Mouse (Mus musculus) MEL (cell line): Measurements from ENCODE around the gene Atp5d. TPM values are rescaled to one million over a fixed set of nuclear protein-coding genes. Genes with fewer than 3 reads are reported as not detected.
A peak's percentile ranks its signal among the peaks of the same experiment; 100 is the strongest.

ENCODE experiments used
- DNase-seq: peaks from one replicate; pipeline ENCODE4 v3.0.0; 2011; ENCODE audit warnings: low read depth, low spot score
- H3K27ac ChIP-seq: 2 replicates; pipeline ENCODE4 v1.5.1; 2012; ENCODE audit warnings: low read depth, mild to moderate bottlenecking, control low read depth, low read length, moderate library complexity; ENCODE audit not compliant: control insufficient read depth
- H3K27me3 ChIP-seq, 2 experiments: fragments of 150-350 bp in 1 of 2; sonication (generic) in 1 of 2; 2 replicates each; pipeline ENCODE4 v1.6.1; 2012; ENCODE audit warnings: low read length in 2 of 2, mild to moderate bottlenecking in 2 of 2, improper control_type of control experiment in 1 of 2, moderate library complexity in 1 of 2; ENCODE audit not compliant: insufficient read depth in 2 of 2, control insufficient read depth in 1 of 2
- H3K36me3 ChIP-seq, 2 experiments: 2 replicates each; pipeline ENCODE4 v1.6.1; 2012 to 2014; ENCODE audit warnings: low read length in 2 of 2, improper control_type of control experiment in 1 of 2, inconsistent platforms in 1 of 2, mild to moderate bottlenecking in 1 of 2; ENCODE audit not compliant: insufficient read depth in 2 of 2, control insufficient read depth in 1 of 2
- H3K4me1 ChIP-seq, 2 experiments: fragments of 150-350 bp in 1 of 2; sonication (generic) in 1 of 2; 2 replicates each; pipeline ENCODE4 v1.6.1; 2012; ENCODE audit warnings: low read length in 2 of 2, improper control_type of control experiment in 1 of 2, mild to moderate bottlenecking in 1 of 2; ENCODE audit not compliant: insufficient read depth in 2 of 2, control insufficient read depth in 1 of 2
- H3K4me3 ChIP-seq, 2 experiments: fragments of 150-350 bp in 1 of 2; sonication (generic) in 1 of 2; 2 replicates each; pipeline ENCODE4 v1.5.1; 2012; ENCODE audit warnings: low read depth in 2 of 2, low read length in 2 of 2, mild to moderate bottlenecking in 2 of 2, moderate library complexity in 2 of 2, control low read depth in 1 of 2, improper control_type of control experiment in 1 of 2; ENCODE audit not compliant: control insufficient read depth in 1 of 2, insufficient read depth in 1 of 2
- H3K79me2 ChIP-seq: 2 replicates; pipeline ENCODE4 v1.6.1; 2012; ENCODE audit warnings: mild to moderate bottlenecking, low read length, moderate library complexity; ENCODE audit not compliant: control insufficient read depth, poor library complexity, insufficient read depth
- H3K9ac ChIP-seq: 2 replicates; pipeline ENCODE4 v1.6.1; 2012; ENCODE audit warnings: low read depth, mild to moderate bottlenecking, control low read depth, low read length, moderate library complexity; ENCODE audit not compliant: control insufficient read depth, poor library complexity, severe bottlenecking
- H3K9me3 ChIP-seq: fragments of 150-350 bp; sonication (generic); replicated peaks from 2 replicates; pipeline ENCODE4 v1.6.1; 2012; ENCODE audit warnings: mild to moderate bottlenecking, low read length, improper control_type of control experiment, moderate library complexity; ENCODE audit not compliant: insufficient read depth
- CHD2 ChIP-seq: IDR thresholded peaks from 2 replicates; pipeline ENCODE4 v1.6.1; 2011; ENCODE audit warnings: low read length, improper control_type of control experiment
- ELF1 ChIP-seq: IDR thresholded peaks from 2 replicates; pipeline ENCODE4 v1.6.1; 2014; ENCODE audit warnings: low read depth, mild to moderate bottlenecking, inconsistent platforms, low read length, improper control_type of control experiment, moderate library complexity
- ETS1 ChIP-seq: IDR thresholded peaks from 2 replicates; pipeline ENCODE4 v1.6.1; 2012; ENCODE audit warnings: low read depth, mild to moderate bottlenecking, inconsistent platforms, low read length, improper control_type of control experiment, moderate library complexity
- HCFC1 ChIP-seq: IDR thresholded peaks from 2 replicates; pipeline ENCODE4 v1.6.1; 2012; ENCODE audit warnings: low read depth, mild to moderate bottlenecking, inconsistent platforms, low read length, improper control_type of control experiment, moderate library complexity
- MAFK ChIP-seq: IDR thresholded peaks from 2 replicates; pipeline ENCODE4 v1.6.1; 2011; ENCODE audit warnings: low read depth, mild to moderate bottlenecking, low read length, improper control_type of control experiment, borderline replicate concordance
- MAZ ChIP-seq: IDR thresholded peaks from 2 replicates; pipeline ENCODE4 v1.6.1; 2012; ENCODE audit warnings: low read depth, mild to moderate bottlenecking, inconsistent platforms, low read length, improper control_type of control experiment
- MEF2A ChIP-seq: IDR thresholded peaks from 2 replicates; pipeline ENCODE4 v1.6.1; 2014; ENCODE audit warnings: low read depth, mild to moderate bottlenecking, inconsistent platforms, low read length, improper control_type of control experiment; ENCODE audit not compliant: poor library complexity, insufficient replicate concordance, severe bottlenecking; ENCODE audit errors: extremely low read depth
- MXI1 ChIP-seq: IDR thresholded peaks from 2 replicates; pipeline ENCODE4 v1.6.1; 2011; ENCODE audit warnings: mild to moderate bottlenecking, low read depth, low read length, improper control_type of control experiment
- MYB ChIP-seq: IDR thresholded peaks from 2 replicates; pipeline ENCODE4 v1.6.1; 2011; ENCODE audit warnings: mild to moderate bottlenecking, low read depth, low read length, improper control_type of control experiment
- NELFE ChIP-seq: IDR thresholded peaks from 2 replicates; pipeline ENCODE4 v1.6.1; 2011; ENCODE audit warnings: low read depth, low read length, improper control_type of control experiment
- NRF1 ChIP-seq: IDR thresholded peaks from 2 replicates; pipeline ENCODE4 v1.6.1; 2014; ENCODE audit warnings: low read depth, mild to moderate bottlenecking, inconsistent platforms, low read length, improper control_type of control experiment, moderate library complexity; ENCODE audit not compliant: poor library complexity, insufficient read depth, severe bottlenecking
- POLR2A ChIP-seq, 2 experiments: IDR thresholded peaks; 2 replicates each; pipeline ENCODE4 v1.6.1; 2011 to 2012; ENCODE audit warnings: low read length in 2 of 2, mild to moderate bottlenecking in 2 of 2, control low read depth in 1 of 2, improper control_type of control experiment in 1 of 2, low read depth in 1 of 2, moderate library complexity in 1 of 2; ENCODE audit not compliant: control insufficient read depth in 1 of 2, insufficient read depth in 1 of 2, poor library complexity in 1 of 2
- POLR2AphosphoS2 ChIP-seq: IDR thresholded peaks from 2 replicates; pipeline ENCODE4 v1.6.1; 2011; ENCODE audit warnings: low read length, improper control_type of control experiment
- POLR2AphosphoS5 ChIP-seq: IDR thresholded peaks from 2 replicates; pipeline ENCODE4 v1.6.1; 2012; ENCODE audit warnings: low read depth, borderline replicate concordance, mild to moderate bottlenecking, inconsistent platforms, low read length, moderate library complexity, mixed read lengths
- SIN3A ChIP-seq: IDR thresholded peaks from 2 replicates; pipeline ENCODE4 v1.6.1; 2012; ENCODE audit warnings: low read length, improper control_type of control experiment, inconsistent platforms
- TBP ChIP-seq: IDR thresholded peaks from 2 replicates; pipeline ENCODE4 v1.8.0; 2011; ENCODE audit warnings: low read depth, low read length, improper control_type of control experiment
- TCF12 ChIP-seq: IDR thresholded peaks from 2 replicates; pipeline ENCODE4 v1.6.1; 2014; ENCODE audit warnings: low read depth, mild to moderate bottlenecking, inconsistent platforms, low read length, improper control_type of control experiment, moderate library complexity
- ZNF384 ChIP-seq: IDR thresholded peaks from 2 replicates; pipeline ENCODE4 v1.6.1; 2012; ENCODE audit warnings: low read depth, mild to moderate bottlenecking, inconsistent platforms, low read length, improper control_type of control experiment
- polyA plus RNA-seq, 2 experiments: library from polyadenylated mRNA; stranded (reverse) in 1 of 2; unstranded in 1 of 2; fragments of >175 nt in 1 of 2; fragments of >200 nt in 1 of 2; gene quantifications; 2 replicates each; pipeline versions ENCODE4 v1.2.1 to v1.2.4; 2012; ENCODE audit warnings: low replicate concordance in 2 of 2, low read depth in 1 of 2; ENCODE audit not compliant: insufficient read length in 2 of 2, insufficient read depth in 1 of 2, missing spikeins in 1 of 2
- total RNA-seq: library from RNA; depleted of rRNA; stranded (reverse); fragments of 300-350 nt; gene quantifications from 2 replicates; pipeline ENCODE4 v1.2.3, GENCODE M21; 2012

The Atp5d gene
- total and polyA plus RNA-seq, 3 experiments: 300 to 657 (median 308) TPM

DNA sequence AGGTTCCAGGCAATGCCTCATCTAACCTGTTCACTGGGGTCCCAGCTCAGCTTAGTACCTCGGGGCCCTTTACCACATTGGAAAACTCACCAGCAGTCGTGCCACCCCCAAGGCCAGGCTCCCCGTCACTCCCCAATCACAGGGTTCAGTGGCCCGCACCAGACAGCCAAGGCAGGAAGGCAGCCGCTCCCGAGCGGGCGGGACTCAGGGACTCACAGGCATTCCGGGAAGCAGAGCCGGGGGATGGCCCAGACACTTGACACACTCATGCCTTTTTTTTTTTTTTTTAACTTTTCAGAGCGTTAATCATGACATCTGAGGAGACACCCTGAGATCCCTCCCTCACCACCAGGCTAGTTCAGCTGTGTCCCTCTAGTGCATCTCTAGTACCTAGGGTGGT is 37.5 kb upstream of the Atp5d start:
- no peak overlapping the region for H3K27ac ChIP-seq
- TF ChIP-seq ZNF384 (peak; percentile 40; the same call in 1 of the 2 replicates), MEF2A (no peak)

DNA sequence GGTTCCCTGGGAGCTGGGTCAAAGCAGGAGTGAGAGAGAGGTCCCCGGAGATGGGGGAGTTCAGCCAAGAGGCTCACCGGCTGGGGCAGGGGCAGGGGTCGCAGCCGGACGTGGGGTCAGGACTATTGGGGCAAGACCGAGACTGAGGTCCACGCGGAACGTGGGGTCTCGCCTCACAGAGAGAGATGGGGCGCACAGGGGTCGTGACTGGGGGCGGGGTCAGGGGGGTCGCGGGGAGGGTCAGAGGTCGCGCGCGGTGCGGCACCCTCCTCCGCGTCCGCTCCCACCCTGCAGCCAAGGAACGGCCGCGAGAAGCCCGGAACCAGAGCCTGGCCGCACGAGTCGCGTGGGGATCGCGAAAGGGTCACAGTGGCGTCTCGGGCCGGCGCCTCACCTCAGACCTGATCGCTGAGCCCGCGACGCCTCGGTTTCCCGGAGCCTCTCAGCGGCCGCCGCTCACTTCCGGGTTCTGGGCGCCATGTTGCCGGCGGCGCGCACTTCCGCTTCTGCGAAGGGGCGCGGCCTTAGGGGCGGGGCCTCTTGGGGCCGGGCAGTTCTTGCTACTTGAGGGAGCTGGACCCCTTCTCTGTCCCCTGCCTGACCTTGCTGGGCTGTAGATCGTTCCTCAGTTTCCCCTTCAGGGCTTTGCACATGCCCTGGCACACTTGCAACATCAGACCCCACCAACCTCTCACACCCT is 36.1 kb upstream of the Atp5d start:
- peak overlapping the region; percentile 68 for H3K27ac ChIP-seq
- peak; percentile 91 for DNase-seq
- peak overlapping the region; percentile 85 to 99 for H3K4me3 ChIP-seq
- TF ChIP-seq ELF1 (peak; percentile 100), SIN3A (peak; percentile 85), NRF1 (0 out of 2 replicates have a peak, but pooled peaks have one; percentile 33), TBP (peak; percentile 63; the same call in 1 of the 2 replicates), POLR2AphosphoS2 (peak; percentile 50), MXI1 (peak; percentile 50; the same call in 1 of the 2 replicates), CHD2 (no peak), ETS1 (peak; percentile 29; the same call in 1 of the 2 replicates), HCFC1 (peak; percentile 83), TCF12 (peak; percentile 86), POLR2AphosphoS5 (no peak), POLR2A (IDR thresholded peaks at IDR 0.05; ENCODE audit: control insufficient read depth in 1 of 2, insufficient read depth in 1 of 2, low read depth in 1 of 2, low read length in 2 of 2, poor library complexity in 1 of 2) (peak; percentile 79 to 80; a peak in 3 of 4 replicates), MAFK (0 out of 2 replicates have a peak, but pooled peaks have one; percentile 13), NELFE (peak; percentile 81), MYB (no peak), MAZ (peak; percentile 26; the same call in 1 of the 2 replicates)
- no peaks in the 10 kb centered on the region for H3K27me3 ChIP-seq
- peak overlapping the region; percentile 99 for H3K9ac ChIP-seq
- H3K36me3 ChIP-seq: peaks cover 0 to 22% of the 10 kb centered on the region in 2 experiments; a peak in 2 of 4 replicates
- peaks cover 13 to 40% of the 10 kb centered on the region in 2 experiments for H3K4me1 ChIP-seq
- H3K79me2 ChIP-seq: peaks cover 41% of the 10 kb centered on the region
- H3K9me3 ChIP-seq: no peaks in the 10 kb centered on the region

More for the DNA sequence above, 37.5 kb upstream of the Atp5d start:
- Histone ChIP-seq H3K79me2 (peaks cover 47% of the 10 kb centered on the region), H3K4me1 (peaks cover 13 to 41% of the 10 kb centered on the region in 2 experiments), H3K27me3 (no peaks in the 10 kb centered on the region), H3K36me3 (peaks cover 0 to 21% of the 10 kb centered on the region in 2 experiments; a peak in 3 of 4 replicates), H3K9ac (no peak overlapping the region), H3K9me3 (no peaks in the 10 kb centered on the region), H3K4me3 (peak overlapping the region in 1 of 2 experiments; percentile 99; a peak in 1 of 4 replicates)
- no peak for DNase-seq
